Mouse (Mus musculus) spleen, adult 2 months (tissue): ENCODE data around the gene Slc22a1.

Experiments used
- CTCF ChIP-seq: fragments of 200-500 bp; IDR thresholded peaks from 2 replicates; pipeline ENCODE4 v1.5.1; 2011; ENCODE audit warnings: mild to moderate bottlenecking, inconsistent platforms; ENCODE audit not compliant: insufficient read depth, insufficient read length, insufficient replicate concordance; ENCODE audit errors: extremely low read depth
- POLR2A ChIP-seq: fragments of 200-500 bp; IDR thresholded peaks from 2 replicates; pipeline ENCODE4 v1.6.1; 2011; ENCODE audit warnings: low read depth, low read length, inconsistent platforms

DNA sequence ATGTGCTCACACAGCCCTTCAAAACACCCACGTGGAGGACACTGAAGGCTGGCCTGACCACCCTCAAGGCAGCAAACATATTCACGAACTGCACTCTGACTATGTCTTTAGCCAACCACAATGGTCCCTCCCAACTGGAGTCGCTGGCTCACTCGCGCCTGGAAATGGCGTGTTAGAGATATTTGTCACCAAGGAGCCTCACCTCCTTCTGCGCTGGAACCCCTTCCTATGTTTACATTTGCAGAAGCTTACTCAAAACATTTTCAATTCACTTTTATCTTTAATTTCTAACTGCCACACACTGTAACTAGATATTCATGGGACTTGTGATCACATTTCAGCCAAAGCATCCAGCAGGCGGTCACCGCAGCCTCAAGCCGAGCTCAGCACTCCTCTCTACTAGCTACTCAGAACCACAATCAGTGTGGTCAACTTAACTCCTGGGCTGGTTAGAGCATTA lies 31.0 kb upstream of the Slc22a1 start:
- TF ChIP-seq CTCF (no peak), POLR2A (no peak)
